Mouse (Mus musculus) cerebellum, postnatal 4 days (tissue): ENCODE results near the gene Kcnt2.

Experiments used
- DNase-seq, 2 experiments: peaks; one replicate each; pipeline ENCODE4 v3.0.0; 2022; ENCODE audit warnings: low spot score in 2 of 2, mixed read lengths in 1 of 2

Kcnt2 gene

GRCm38 (mm10) chr1:140492237-140492636 lies 246.3 kb downstream of the Kcnt2 start:
- no peak for DNase-seq

DNA sequence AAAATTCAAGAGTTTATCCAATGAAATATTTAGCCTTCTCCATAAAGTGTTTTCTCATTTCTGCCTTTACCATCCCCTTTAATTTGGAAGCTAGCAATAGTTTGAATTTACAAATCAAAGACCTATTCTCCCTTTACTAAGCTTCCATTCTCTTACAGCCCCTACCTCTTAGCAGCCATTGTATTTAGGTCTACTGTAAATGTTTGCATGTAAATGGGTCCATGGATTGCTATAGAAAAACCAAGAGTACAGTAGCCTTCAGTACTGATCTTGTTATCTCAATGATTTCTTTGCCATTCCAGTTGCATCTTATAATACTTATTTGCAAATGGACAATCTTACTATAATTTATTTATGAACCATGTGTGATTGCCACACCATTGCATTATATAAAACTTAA lies 267.5 kb downstream of the Kcnt2 start:
- no peak for DNase-seq

GRCm38 (mm10) chr1:140531285-140531908 lies 285.4 kb downstream of the Kcnt2 start:
- DNase-seq, result peak in 1 of 2 experiments; percentile 44

GRCm38 (mm10) chr1:140534849-140535248 lies 288.9 kb downstream of the Kcnt2 start:
- DNase-seq, result no peak

DNA sequence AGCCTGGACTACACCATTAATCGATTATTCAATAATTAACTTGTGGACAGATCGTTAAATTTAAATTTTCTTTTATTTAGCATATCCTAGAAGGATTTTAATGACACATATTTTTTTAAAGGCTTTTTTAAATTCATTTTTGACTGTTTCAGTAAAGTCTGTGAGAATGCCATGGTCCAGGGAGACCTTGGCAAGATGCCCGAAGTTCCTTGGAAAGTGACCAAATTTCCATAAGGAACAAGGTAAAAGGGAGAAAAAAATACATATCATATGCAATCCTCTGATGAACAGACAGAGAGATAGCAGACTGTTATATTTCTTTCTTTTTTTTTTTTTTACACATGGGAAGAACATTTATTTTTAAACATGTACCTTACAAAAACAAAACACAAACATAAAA lies 296.1 kb downstream of the Kcnt2 start:
- DNase-seq, result peak in 1 of 2 experiments; percentile 1

- no peak for DNase-seq
Observed at GRCm38 (mm10) chr1:140548711-140549110, 302.8 kb downstream of the Kcnt2 start.

DNA sequence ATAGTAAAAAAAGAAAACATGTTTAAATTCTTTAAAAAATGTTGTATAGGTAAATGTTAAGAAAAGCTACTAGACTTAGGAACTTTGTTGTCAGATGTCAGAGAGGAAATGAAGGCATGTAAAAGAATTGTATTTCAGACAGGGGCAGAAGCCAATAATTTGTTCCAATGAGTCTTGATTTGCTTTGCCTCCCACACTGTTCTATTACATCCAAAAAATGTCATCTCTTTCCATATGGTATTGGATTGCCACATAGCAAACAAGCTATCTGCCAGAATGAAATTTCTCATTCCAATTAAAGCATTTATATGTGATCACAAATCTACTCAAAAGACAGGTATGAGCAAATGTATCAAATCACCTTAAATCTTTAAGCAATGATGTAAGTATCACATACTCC lies 314.8 kb downstream of the Kcnt2 start:
- DNase-seq, result no peak

DNA sequence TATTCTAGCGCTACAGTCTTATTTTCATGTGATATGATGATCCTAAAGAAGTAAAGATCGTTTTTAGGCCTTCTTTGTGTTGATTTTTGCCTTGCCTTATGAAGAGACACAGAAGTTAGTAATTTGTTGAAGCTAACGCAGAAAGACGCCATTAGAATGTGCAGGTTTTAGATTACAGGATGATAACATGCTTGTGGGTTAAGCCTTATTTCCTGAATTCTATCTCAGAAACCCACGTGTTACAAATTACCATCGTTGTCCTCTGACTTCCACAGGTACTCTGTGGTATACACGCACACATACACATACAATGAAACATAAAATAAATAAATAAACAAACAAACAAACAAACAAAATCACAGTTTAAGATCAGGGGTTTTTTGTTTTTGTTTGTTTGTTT lies 326.2 kb downstream of the Kcnt2 start:
- no peak for DNase-seq

- DNase-seq, result no peak
Observed at GRCm38 (mm10) chr1:140578607-140579006, 332.6 kb downstream of the Kcnt2 start.

- DNase-seq, result no peak
Observed at GRCm38 (mm10) chr1:140588302-140588701, 342.3 kb downstream of the Kcnt2 start.

- no peak for DNase-seq
Observed at GRCm38 (mm10) chr1:140608765-140609297, 362.9 kb downstream of the Kcnt2 start.

DNA sequence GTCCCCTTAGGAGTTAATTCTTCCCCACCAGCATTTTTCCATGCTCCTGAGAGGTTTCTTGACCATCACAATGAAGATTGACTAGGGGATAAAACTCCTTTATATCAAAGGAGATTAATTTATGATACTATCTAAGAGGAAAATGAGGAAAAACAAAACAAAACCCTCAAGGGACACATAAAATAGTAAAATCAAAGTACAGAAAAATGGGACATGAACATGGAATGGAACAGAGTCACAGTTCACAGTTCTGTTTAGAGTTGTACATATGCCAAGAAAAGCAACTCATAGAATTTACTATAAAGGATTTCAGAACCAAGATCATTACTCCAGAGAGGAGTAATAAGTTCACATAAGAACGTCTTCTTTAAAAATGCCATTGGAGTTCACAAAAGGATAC lies 367.1 kb downstream of the Kcnt2 start:
- DNase-seq, result no peak

- DNase-seq, result no peak
Observed at GRCm38 (mm10) chr1:140614840-140615239, 368.9 kb downstream of the Kcnt2 start.

DNA sequence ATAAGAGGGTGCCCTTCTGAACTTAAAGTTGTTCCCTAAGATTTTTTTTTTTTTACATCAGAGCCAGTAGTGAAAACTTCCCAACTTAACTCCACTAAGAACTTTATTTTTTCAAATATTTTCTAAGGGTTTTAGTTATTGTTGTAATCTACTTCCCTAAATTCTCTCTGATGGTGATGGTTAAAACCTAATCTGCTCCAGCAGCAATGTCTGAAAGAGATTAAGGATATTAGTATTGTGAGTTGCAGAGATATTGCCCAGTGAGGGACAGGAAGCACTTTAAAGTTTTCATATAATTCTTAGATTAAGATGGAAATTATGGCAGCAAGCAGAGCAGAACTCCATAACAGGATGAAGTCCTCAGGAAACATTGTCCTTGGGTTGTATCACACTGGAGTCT lies 372.2 kb downstream of the Kcnt2 start:
- DNase-seq, result no peak

DNA sequence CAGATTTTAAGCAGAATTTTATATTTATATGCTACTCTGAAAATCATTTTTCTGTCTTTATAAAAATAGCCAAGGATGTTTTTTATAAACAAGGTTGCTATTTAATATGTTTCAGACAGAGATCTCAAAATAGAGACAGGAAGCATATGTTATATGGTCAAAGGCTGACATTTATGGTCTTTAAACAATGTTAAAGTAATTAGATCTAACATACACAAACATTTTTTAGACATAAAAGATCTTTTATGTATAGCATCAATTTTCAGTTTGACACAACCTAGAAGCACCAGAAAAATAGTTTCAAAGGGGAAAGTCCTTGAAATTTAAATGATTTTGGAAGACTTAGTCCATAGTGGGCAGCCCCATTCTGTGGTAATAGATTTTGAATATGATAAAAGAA lies 379.0 kb downstream of the Kcnt2 start:
- DNase-seq, result no peak

DNA sequence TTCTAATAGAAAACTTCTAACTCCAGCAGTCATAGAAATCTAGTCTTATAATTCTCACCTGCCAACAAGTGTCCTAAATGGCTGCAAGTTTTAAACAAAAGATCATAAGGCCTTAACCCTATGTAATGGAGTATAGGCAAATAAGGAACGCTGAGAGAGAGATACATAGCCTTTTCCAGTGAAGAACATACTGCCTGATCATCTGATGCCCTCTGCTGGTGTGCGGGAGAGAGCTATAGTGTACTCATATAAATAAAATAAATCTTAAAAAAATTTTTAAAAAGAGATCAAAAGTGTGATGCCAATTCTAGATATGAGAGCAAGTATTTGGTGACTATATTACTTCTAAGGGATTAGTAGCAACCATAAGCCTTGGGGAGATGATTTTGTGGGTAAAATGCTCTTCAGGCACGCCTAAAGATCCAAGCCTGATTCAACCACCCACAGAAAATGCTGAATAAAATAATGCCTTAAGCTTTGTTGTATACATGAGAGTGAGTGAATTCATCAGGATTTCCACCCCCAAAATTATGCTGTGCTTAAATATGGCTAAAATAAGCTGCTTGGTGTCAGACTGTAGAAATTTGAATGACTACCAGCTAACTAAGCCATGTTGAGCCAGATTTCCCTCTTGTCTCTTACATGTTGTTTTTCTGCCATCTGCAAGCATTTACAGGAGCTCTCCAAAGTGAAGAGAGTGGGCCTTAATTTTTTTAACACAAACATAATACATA lies 413.8 kb downstream of the Kcnt2 start:
- no peak for DNase-seq

DNA sequence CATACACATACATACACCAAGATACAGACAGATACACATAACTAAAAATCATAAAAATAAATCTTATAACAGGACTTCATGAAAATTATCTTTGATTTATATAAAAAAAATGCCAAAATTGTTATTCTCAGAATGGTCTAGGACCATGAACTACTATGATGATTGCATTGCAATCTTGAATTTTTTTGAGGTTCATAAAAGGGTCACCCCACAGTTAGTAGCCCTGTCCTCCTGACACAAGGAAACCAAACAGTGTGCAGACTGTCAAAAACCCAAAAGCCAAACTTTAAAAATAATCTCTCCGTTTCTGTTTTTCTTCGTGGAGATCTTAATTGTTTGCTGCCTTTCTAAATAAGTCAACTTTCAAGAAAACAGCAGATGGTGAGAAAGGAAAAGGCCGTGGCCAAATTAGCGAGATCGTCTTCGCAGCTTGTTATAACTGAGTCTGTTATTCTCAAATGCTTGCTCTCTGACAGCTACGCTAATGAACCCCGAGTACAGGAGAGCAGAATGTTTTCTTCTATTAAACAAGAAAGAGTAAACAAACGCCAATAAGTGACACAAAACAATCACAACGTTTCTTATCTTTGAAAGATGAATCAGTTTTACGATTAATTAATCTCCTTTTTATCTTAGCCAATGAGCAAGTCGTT lies 414.9 kb downstream of the Kcnt2 start:
- no peak for DNase-seq

- no peak for DNase-seq
Observed at GRCm38 (mm10) chr1:140661404-140661787, 415.4 kb downstream of the Kcnt2 start.
